Mouse (Mus musculus): ENCODE data around the gene Btnl2.
A peak's percentile ranks its signal among the peaks of the same experiment; 100 is the strongest.
"Not testable (repeated sequence)": the region's sequence is repeated elsewhere in the genome, so short reads cannot be mapped to it uniquely, and the experiment has no call there.

Btnl2 gene

DNA sequence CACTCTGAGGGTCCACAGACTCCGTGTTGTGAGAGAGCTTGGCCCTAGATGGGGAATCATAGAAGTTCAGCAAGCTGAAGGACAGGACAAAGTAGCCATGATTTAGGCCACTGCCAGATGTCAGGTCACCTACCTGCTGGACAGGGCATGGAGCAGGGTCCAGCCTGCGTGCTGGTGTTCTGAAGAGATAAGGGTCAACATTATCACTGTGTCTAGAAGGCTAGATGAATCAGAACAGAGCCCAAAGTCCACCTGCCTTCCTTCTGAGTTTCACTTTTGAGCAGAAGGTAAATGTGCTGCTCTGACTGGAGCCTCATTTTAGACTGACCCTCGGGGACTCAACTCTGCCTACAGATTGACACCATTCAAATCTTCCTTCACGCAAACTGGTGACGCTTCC, at the start of gene Btnl2:
Gene Btnl2, plus strand, starts transcription at position 284 of the 400 bp plus-strand sequence.
- DNase-seq, result no peak

DNA sequence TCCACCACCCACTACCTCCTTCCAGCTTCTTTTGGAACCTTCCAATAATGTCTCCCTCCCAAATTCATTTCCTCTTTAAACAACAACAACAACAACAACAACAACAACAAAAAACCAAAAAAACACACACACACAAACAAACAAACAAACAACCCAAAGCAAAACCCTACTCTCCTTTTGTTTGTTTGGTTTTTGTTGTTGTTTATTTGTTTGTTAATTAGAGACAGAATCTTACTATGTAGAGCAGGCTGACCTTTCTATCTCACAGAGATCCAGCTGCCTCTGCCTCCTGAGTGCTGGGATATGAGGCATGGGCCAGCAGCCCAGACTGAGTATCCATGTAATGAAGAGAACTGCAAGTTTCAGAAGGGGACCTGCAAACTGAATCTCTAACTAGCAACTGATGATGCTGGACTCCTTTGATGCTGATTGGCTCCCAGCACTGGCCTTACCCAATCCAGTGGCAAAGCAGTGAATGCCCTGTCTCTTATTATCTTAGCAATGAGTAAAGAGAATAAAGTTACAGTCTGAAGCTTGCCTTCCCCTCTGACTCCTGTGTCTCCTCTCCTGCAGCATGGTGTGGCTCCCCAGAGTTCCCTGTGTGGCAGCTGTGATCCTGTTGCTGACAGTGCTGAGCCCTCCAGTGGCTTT, 49.1 kb upstream of the Btnl2 start, which contains the start of gene H2-Eb1:
Gene H2-Eb1, plus strand, starts transcription at position 488 of the 651 bp plus-strand sequence.
- DNase-seq, result peak; percentile 90 to 93

DNA sequence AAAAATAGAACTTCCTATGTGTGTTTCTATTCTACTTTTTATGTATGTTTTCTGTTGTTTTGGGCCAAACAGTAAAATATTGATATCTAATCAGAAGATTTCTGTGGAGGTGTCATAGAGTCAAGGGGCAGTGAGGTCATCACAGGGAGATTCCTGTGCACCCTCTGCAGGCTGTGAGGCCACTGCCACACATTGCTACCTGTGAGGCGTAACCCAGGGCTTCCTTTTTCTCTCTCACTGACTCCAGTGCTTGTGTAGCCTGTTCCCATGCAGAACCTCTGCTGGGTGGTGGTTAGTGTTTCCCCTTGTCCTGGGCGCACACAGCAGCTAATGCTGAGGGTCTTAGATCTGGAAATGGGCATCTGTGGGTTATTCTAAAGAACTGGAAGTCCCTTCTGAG, 48.2 kb upstream of the Btnl2 start:
- DNase-seq, result no peak

DNA sequence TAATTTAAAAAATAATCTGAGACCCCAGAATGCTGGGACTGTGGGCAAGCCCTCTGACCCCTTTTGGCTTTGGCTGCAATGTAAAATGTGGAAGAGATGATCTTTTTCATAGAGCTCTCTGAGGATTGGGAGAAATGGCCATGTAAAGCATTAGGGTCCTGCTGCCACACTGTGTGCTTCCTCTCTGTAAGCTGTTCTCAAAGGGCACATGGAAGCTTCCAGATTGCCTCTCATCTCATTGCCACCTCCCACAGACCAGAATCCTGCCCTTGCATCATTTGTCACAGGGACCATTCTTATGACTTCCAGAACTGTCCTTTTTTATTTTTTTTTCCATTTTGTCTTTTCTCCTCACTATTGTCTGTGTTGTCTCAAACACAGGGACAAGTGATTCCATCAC, 47.4 kb upstream of the Btnl2 start:
- no peak for DNase-seq

DNA sequence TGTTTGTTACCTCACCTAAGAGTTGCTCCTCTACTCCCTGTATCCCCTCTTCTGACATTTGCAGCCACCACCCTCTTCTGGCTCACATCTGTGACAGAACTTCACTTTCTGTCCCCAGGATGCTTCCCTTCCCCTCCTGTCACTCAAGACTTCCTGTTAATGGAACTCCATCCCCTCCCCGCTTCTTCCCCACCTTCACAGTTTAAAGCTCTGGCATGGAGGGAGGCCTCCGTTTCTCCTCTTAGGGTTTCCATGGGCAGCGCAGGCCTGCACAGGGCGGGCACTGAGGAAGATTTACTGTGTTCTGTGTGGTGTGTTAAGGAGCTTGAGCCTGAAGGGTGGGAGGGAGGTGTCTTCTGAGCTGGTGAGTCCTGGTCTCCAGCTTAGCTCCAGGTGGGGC, 46.5 kb upstream of the Btnl2 start:
- DNase-seq, result no peak

DNA sequence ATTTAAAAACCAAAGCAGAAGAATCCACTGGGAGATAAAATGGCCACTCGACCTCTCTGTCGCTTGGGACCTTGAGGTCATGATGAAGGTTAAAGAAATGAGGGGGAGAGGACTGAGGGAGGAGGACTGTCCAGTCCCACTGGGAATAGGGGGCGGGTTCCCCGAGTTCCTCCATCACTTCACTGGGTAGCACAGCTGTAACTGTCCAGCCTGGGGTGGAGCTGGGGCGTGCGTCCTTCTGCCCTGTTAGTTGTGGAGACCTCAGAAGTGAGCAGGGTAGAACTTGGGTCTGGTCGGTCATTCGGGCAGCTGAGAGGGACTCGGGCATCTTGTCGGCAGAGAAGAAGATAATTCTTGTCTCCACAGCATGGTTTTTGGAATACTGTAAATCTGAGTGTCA, 45.4 kb upstream of the Btnl2 start:
- DNase-seq, result no peak

DNA sequence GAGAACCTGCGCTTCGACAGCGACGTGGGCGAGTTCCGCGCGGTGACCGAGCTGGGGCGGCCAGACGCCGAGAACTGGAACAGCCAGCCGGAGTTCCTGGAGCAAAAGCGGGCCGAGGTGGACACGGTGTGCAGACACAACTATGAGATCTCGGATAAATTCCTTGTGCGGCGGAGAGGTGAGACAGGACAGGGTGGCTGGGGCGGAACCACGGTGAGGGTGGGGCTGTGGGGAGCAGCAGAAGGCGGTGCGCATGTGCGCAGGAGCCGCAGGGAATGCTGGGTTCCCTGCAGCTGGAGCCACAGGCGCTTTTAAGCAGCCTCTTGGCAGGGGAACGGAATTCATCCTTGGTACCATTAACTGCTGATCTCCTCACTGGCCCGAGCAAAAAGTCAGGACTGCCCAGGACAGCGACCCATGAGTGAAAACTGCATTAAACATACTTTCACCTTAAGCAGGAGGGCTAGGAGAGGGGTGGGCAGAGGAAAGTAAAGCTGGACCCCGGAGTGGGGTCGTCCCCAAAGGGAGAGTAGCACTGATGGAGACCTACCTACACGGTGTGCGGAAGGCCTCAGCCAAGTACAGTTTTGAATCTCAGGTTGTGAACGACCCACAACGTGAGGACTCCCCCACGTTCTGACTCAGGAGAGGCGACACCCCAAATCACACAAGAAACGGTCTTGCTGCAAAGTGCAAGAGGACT, 44.8 kb upstream of the Btnl2 start:
- DNase-seq, result peak; percentile 67 to 71

DNA sequence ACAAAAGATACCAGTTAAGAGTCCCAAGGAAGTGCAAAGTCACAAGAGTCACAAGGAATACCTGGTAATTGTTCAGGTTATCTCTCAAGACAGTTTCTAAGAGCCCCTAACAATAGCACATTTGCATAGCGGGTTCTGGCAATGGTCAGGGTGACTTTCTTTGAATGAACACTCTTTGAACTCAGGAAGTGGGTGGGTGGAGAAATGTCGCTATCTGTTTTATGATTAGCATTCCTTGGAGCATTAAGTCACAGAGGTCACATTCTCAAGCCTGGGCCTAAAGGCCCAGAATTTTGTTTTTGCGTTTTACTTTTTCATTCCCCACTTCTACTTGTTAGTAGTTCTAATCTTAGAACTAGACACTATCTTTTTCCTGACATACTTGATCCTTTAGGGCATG, 44.1 kb upstream of the Btnl2 start:
- not testable (repeated sequence) for DNase-seq

DNA sequence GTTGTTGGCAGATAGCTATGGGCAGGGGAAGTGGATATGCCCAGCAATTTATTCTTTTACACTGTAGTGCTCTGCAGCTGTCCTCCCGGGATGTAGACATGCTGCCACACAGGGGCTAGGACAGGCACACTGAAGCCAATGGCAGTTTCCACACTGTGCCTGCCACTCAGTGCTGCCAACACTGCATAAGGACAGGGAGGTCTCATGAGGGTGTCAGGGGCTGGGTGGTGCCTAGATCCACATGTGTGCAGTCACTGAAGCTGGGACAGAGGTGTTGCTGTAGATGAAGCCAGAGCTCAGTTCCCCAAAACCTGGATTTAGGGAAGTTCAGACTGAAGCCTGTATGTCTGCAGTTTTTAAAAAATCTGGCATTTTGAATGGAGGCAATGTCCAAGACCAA, 42.4 kb upstream of the Btnl2 start:
- no peak for DNase-seq

DNA sequence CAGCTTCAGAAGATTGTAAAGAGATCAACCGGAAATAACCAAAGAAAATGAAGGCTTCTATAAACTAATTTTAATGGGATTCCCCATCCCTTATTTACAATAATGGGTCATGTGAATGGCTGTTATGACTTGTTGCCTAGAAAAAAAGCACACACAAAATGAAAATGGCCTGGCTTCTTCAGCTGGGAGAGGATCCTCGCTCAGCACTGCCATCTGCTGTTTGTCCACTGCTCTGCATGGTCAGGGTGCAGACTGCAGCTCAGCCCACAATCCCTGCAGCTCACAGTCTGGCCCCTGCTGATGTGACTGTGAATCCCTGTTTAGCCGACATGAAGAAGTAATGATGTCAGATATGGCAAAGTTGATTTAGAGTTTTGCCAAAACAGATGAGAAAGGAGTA, 41.2 kb upstream of the Btnl2 start:
- peak; percentile 49 to 83 for DNase-seq

DNA sequence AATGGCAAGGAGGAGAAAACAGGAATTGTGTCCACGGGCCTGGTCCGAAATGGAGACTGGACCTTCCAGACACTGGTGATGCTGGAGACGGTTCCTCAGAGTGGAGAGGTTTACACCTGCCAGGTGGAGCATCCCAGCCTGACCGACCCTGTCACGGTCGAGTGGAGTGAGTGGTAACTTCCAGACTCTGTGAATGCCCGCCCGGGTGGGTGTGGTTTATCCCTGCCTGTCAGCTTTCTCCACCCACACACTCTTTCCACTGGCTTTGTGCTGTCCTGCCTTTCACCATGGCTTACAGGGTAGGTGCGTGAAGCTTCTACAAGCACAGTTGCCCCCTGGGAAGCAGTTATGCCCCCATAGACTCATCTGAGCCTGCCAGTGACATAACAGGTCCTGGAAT, 40.3 kb upstream of the Btnl2 start:
- no peak for DNase-seq

DNA sequence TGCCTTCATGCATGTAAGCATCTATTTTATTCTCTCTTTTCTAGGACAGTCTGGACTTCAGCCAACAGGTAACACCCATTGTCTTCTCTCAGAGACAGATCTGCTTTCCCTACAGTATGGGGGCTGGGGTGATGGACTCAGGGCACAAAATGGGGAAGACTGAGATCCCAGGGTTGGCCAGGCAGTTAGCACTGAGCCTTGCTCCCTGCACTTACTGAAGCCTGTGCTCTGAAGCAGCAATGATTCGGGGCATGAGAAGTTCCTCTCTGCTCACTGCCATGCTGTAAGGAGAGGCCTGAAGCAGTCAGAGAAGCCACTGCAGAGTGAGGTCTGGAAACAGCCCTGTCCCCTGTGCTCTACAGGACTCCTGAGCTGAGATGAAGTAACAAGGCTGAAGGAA, 39.1 kb upstream of the Btnl2 start:
- no peak for DNase-seq

DNA sequence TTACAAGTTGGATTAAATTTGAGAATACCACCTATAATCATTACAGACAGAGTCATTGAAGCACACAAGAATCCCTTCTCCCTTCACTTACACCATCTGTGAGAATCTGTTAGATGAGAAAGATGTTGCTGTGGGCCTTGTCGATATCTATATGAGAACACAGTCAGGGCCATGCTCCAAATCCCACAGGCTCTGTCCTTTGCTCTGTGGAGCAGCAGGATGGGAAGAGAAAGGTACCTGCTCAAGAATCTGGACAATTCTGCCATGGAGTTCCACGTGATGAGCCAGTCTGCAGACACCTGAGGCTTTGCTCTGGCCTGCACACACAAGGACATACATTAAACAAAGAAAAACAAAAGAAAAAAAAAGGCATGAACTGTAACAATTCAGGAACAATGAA, 37.9 kb upstream of the Btnl2 start:
- no peak for DNase-seq

DNA sequence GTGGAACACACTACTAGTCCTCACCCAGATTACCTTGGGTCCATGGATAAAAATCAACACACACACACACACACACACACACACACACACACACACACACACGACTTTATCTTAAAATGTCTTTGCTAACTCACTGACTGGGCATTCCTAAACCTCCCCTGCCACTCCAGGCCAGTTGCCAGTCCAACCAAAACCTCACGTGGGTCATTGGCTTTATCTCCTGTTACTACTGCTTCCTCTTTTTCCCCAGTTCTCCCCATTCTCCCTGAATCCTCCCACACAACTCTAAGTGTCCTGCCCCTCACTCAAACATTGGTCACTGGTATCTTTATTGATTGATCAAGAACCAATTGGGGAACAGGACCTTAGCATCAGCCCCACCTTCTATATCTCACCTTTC, 37.3 kb upstream of the Btnl2 start:
- no peak for DNase-seq

DNA sequence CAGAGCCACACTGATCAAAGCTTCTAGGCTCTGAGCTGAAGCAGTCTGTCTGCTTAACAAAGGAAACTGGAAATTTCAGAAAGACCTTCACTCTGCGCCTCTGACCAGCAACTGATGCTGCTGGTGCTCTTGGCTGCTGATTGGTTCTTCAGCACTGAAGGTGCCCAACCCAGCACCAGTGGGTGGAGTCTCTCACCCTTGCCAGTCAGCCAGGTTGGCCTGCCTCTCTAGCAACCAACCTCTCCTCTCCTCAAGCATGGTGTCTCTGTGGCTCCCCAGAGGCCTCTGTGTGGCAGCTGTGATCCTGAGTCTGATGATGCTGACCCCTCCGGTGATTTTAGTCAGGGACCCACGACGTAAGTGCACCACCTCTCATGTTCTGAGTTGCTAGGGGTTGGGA, 29.2 kb upstream of the Btnl2 start, which contains the start of gene H2-Eb2:
Gene H2-Eb2, plus strand, starts transcription at position 230 of the 400 bp plus-strand sequence.
- no peak for DNase-seq

DNA sequence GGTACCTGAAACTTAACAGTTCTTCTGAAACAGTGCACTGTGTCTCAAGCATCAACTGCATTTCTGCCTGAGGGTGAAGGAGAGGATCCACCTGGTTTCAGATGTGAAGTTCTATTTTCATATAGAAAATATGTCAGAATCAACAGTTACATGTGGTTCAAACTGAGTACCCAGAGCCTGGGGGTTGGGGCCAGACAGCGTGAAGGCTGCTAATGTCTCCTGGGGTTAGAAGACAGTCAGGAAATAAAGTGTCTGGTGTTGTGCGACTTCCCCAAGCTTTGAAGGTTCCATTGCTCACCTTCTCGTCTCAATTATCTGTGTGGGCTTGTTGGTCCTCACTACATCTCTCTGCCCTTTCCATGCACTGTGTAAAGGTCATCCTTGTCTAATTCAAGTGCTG, 28.2 kb upstream of the Btnl2 start:
- no peak for DNase-seq

DNA sequence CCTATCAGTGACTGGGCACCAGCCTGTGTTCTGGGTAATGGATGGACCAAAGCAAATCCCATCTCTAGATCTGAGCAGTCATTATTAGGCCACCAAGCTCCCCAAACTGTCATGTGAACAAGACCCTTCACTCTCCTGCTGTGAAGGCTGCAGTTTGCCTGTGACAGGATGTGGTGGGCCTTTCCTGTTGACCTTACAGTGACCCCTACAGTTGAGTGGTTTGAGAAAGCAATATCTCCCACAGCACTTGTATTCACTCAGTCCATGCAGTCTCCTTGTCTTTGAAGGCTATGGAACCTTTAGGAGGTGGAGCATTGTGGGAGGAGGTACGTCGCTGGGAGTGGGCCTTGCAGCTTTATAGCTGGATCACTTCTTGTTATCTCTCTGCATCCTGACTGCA, 24.8 kb upstream of the Btnl2 start:
- DNase-seq, result no peak

DNA sequence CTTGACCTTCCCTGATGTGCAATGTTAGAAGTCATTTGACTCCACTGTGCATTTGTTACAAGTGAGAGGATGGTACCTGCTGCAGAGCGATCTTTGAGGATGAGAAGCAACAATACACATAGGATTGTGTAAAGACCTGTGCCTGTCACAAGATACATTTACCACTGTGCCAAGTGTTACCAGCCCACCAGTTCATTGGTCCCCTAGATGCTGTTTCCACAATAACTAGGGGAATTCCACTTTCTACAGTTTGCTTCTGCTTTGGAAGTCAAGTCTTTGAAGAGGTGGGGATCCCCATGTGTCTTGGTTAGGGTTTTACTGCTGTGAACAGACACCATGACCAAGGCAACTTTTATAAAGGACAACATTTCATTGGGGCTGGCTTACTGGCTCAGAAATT, 23.4 kb upstream of the Btnl2 start:
- no peak for DNase-seq

DNA sequence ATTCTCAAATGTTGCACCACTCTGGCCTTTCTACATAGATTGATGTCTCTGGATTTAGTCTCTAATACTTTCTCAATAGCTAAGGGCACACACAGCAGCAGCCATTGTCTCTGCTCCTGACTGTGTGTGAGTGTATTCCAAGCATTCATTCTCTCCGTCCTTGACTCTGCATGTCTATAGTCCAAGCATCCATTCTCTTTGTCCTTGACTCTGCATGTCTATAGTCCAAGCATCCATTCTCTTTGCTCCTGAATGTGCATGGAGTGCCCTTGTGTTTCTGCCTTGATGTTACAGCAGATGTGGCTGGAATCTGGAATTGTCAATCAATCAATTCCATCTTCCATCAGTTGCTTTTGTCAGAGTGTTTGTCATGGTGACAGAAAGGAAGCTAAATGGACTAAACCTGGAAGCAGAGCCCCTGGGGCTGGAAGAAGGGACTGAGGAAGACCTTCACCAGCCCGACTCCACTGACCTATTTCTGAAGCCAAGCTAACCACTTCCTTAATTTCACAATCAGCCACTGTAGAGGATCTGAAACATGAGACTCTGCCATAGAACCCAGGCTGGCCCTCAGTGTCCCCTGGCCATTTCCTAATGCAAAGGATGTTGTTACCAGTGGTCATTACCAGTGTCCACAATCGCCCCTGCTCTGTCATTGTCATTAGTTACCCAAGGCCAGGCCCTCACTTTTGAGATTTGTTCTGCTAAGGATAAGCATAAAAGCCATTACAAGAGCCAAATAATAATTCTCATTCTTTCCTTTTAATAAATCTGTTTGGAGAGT, 13.8 kb upstream of the Btnl2 start:
- DNase-seq, result no peak

DNA sequence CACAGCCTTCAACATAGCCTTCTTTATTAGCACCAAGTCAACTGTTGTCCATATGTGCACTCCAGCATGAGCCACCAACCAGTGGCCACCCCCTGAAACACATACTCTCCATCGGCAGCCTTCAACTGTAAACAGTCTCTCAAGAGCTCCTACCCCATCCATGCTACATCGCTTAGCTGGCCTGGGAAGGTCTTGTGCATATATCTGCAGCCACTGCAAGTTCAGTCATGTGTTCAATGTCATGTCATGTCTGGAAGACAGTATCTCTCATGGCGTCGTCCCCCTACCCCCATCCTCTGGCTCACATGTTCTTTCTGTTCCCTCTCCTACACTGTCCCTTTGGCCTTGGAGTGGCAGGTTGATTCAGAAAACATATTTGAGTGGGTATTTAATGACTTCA, 9.7 kb upstream of the Btnl2 start:
- no peak for DNase-seq

DNA sequence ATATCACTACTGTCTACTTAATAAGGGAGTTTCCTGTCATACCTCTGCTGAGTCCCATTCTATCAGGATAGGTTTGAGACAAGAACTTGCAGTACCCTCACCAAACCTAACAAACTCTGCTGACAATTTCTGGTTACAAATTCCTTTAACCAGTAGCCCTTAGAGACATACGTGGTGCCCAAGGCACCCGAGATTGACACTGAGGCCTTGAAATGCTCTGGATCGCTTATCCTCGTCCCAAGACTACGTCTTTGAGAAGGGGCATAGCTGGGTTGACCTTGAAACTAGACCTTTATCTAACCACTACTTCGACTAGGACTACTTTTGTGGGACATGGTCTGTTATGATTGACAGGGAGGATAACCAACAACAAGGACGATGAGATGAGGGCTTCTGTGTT, 9.1 kb upstream of the Btnl2 start:
- no peak for DNase-seq

DNA sequence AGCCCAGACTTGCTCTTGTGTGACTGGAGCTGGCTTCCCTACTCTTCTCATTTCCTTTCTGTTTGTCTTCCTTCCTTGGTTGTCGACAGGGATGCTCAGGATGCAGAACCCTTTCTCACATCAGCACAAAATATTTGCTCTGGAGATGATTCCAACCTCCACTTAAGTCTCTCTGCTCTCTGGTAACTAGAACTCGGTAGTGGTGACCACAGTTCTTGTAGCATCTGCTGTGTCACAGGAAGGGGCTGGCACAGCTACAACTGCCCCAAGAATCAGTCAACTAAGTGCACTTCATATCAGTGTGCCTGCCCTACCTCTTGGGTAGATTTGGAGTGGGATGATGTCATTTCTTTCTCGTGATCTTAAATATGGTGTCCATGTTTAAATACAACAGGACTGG, 8.6 kb upstream of the Btnl2 start:
- DNase-seq, result no peak

DNA sequence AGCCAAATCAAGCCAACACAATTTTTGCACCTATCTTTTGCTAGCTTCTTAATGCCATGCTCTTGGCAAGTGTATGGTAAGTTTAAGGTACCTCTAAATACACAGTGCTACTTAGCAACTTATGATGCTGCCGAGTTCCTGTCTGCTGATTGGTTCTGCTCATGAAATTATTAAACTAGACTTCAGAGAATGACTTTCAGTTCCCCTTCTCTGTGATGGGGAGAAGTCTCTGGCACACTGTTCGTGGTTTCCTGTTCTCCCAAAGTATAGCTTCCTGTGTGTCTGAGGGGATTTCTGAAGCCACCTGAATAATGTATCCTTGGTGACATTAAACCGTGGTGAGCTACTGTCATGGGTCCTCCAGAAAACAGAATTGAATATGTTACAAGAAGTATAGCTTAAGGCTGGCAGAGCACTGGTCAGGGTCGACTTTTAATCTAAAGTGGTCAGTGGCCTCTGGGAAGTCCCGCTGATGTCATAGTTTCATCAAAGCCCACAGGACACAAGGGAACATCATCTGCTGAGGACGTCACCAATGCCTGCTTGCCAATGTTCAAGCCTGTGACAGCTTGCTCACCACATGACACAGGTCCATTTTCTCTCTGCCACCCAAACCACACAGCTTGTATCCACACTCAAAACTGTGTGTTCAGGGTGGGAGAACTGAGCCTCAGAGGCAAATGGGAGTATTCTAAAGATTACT, 6.9 kb upstream of the Btnl2 start:
- peak; percentile 29 to 68 for DNase-seq
